Mouse (Mus musculus) liver, embryonic 14.5 days (tissue): ENCODE data around the gene Fam240a. TPM values are rescaled to one million over a fixed set of nuclear protein-coding genes. Genes with fewer than 3 reads are reported as not detected.

ENCODE experiments used
- ATAC-seq: fragments of 200-750 bp; cut with Nextera tagmentation; 2 replicates; pipeline ENCODE4 v1.8.0; 2017; ENCODE audit warnings: moderate number of reproducible peaks, mild to moderate bottlenecking, moderate library complexity; ENCODE audit not compliant: insufficient read depth
- DNase-seq, 3 experiments: peaks; one replicate each; pipeline ENCODE4 v3.0.0-alpha.2; 2012 to 2013; ENCODE audit warnings: low read depth in 3 of 3, low spot score in 3 of 3
- H3K27ac ChIP-seq: fragments of 300-500 bp; sonication (generic); 2 replicates; pipeline ENCODE4 v1.5.1; 2014; ENCODE audit warnings: moderate library complexity, mild to moderate bottlenecking, control low read depth, inconsistent platforms
- H3K27me3 ChIP-seq: fragments of 300-500 bp; sonication (generic); 2 replicates; pipeline ENCODE4 v1.6.1; 2014; ENCODE audit warnings: mild to moderate bottlenecking, low read length, moderate library complexity; ENCODE audit not compliant: control insufficient read depth, insufficient read depth
- H3K36me3 ChIP-seq: fragments of 300-500 bp; sonication (generic); replicated peaks from 2 replicates; pipeline ENCODE4 v1.6.1; 2014; ENCODE audit warnings: low read depth; ENCODE audit not compliant: control insufficient read depth, insufficient read depth
- H3K4me1 ChIP-seq, 2 experiments: fragments of 200-500 bp in 1 of 2; fragments of 300-500 bp in 1 of 2; sonication (generic) in 1 of 2; replicated peaks; 2 replicates each; pipeline ENCODE4 v1.6.1; 2012 to 2014; ENCODE audit warnings: antibody characterized with exemption in 1 of 2, inconsistent platforms in 1 of 2, low read length in 1 of 2; ENCODE audit not compliant: control insufficient read depth in 2 of 2, insufficient read depth in 2 of 2
- H3K4me2 ChIP-seq: fragments of 300-500 bp; sonication (generic); 2 replicates; pipeline ENCODE4 v1.6.1; 2014; ENCODE audit warnings: low read depth, mild to moderate bottlenecking, control low read depth, moderate library complexity
- H3K4me3 ChIP-seq, 2 experiments: fragments of 200-500 bp in 1 of 2; fragments of 300-500 bp in 1 of 2; sonication (generic) in 1 of 2; 2 replicates each; pipeline ENCODE4 v1.5.1; 2012 to 2014; ENCODE audit warnings: low read depth in 2 of 2, low read length in 2 of 2, mild to moderate bottlenecking in 2 of 2, control low read depth in 1 of 2, inconsistent platforms in 1 of 2, moderate library complexity in 1 of 2; ENCODE audit not compliant: insufficient read depth in 1 of 2
- H3K9ac ChIP-seq: fragments of 300-500 bp; sonication (generic); replicated peaks from 2 replicates; pipeline ENCODE4 v1.6.1; 2014; ENCODE audit warnings: mild to moderate bottlenecking, control low read depth, moderate library complexity
- H3K9me3 ChIP-seq: fragments of 300-500 bp; sonication (generic); 2 replicates; pipeline ENCODE4 v1.6.1; 2016; ENCODE audit warnings: low read length, mixed read lengths; ENCODE audit not compliant: control insufficient read depth
- CTCF ChIP-seq: IDR thresholded peaks from 2 replicates; pipeline ENCODE4 v1.5.1; 2016; ENCODE audit warnings: antibody characterized with exemption, low read depth, control low read depth
- EP300 ChIP-seq: IDR thresholded peaks from 2 replicates; pipeline ENCODE4 v1.6.1; 2016; ENCODE audit warnings: antibody characterized with exemption, low read depth
- WGBS: fragments of 180-500 bp; shearing (Covaris S2); extraction: QIAGEN DNeasy Blood & Tissue Kit; methylation state at CpG from one replicate; pipeline ENCODE4 v1.1.7; 2014; ENCODE audit not compliant: insufficient replicate concordance; 5-methylcytosine and 5-hydroxymethylcytosine counted together
- polyA plus RNA-seq, 2 experiments: library from polyadenylated mRNA; depleted of rRNA in 1 of 2; stranded (reverse) in 1 of 2; unstranded in 1 of 2; fragments of >200 nt; fragmentation: Nextera tagmentation in 1 of 2; extraction: Ambion mirVana in 1 of 2; gene quantifications; 2 replicates each; pipeline versions ENCODE4 v1.2.1 to v1.2.3; 2012 to 2014

The Fam240a gene
- polyA plus RNA-seq, 2 experiments, result not detected

GRCm38 (mm10) chr9:110960230-110961149, 43.8 kb upstream of the Fam240a start:
- no peak for DNase-seq
- H3K27ac ChIP-seq, result no peak overlapping the region
- no peak for ATAC-seq
- no peaks in the 10 kb centered on the region for H3K27me3 ChIP-seq
- 63% methylated on average over 13 of the region's 13 CpGs for WGBS
- no peak overlapping the region for H3K4me3 ChIP-seq
- TF ChIP-seq EP300 (no peak), CTCF (no peak)
- no peak overlapping the region for H3K4me2 ChIP-seq
- no peak overlapping the region for H3K9ac ChIP-seq
- no peaks in the 10 kb centered on the region for H3K9me3 ChIP-seq
- no peaks in the 10 kb centered on the region for H3K36me3 ChIP-seq
- no peaks in the 10 kb centered on the region; a peak in 1 of 4 replicates for H3K4me1 ChIP-seq

- 56% methylated on average over 5 of the region's 5 CpGs for WGBS
- Histone ChIP-seq H3K4me1 (no peaks in the 10 kb centered on the region; a peak in 1 of 4 replicates), H3K4me2 (no peak overlapping the region), H3K36me3 (no peaks in the 10 kb centered on the region), H3K27ac (no peak overlapping the region), H3K9ac (no peak overlapping the region), H3K9me3 (no peaks in the 10 kb centered on the region), H3K27me3 (no peaks in the 10 kb centered on the region; the same call in 1 of the 2 replicates), H3K4me3 (no peak overlapping the region)
- TF ChIP-seq EP300, result no peak
- TF ChIP-seq CTCF, result no peak
- ATAC-seq, result no peak
- DNase-seq, result no peak
Observed at GRCm38 (mm10) chr9:110959669-110960068, 43.0 kb upstream of the Fam240a start.

GRCm38 (mm10) chr9:110955962-110956361, 39.3 kb upstream of the Fam240a start:
- no peaks in the 10 kb centered on the region for H3K36me3 ChIP-seq
- no peak for DNase-seq
- H3K9me3 ChIP-seq, result no peaks in the 10 kb centered on the region
- H3K27ac ChIP-seq, result no peak overlapping the region
- WGBS, result 59% methylated on average over 6 of the region's 6 CpGs
- TF ChIP-seq EP300, result no peak
- TF ChIP-seq CTCF, result no peak
- H3K9ac ChIP-seq, result no peak overlapping the region
- ATAC-seq, result no peak
- no peaks in the 10 kb centered on the region; the same call in none of the 2 replicates for H3K27me3 ChIP-seq
- peaks cover 0 to 6% of the 10 kb centered on the region in 2 experiments; a peak in 2 of 4 replicates for H3K4me1 ChIP-seq
- H3K4me3 ChIP-seq, result no peak overlapping the region
- H3K4me2 ChIP-seq, result no peak overlapping the region

GRCm38 (mm10) chr9:110954681-110955445, 38.2 kb upstream of the Fam240a start:
- H3K4me2 ChIP-seq, result no peak overlapping the region; the same call in 1 of the 2 replicates
- ATAC-seq, result no peak
- 24% methylated on average over 2 of the region's 2 CpGs for WGBS

More at GRCm38 (mm10) chr9:110954681-110955445, 38.2 kb upstream of the Fam240a start:
- Histone ChIP-seq H3K9ac (no peak overlapping the region), H3K27ac (no peak overlapping the region), H3K9me3 (no peaks in the 10 kb centered on the region), H3K4me1 (peaks cover 0 to 6% of the 10 kb centered on the region in 2 experiments; a peak in 2 of 4 replicates), H3K36me3 (no peaks in the 10 kb centered on the region), H3K4me3 (no peak overlapping the region), H3K27me3 (no peaks in the 10 kb centered on the region; the same call in none of the 2 replicates)
- no peak for TF ChIP-seq CTCF
- TF ChIP-seq EP300, result no peak
- DNase-seq, result no peak
